Mouse (Mus musculus) cerebellum, adult 8-10 months (tissue): ENCODE measurements around the gene Lrrc41.

Experiments used
- DNase-seq: peaks from one replicate; pipeline ENCODE4 v3.0.0; 2022

The Lrrc41 gene

DNA sequence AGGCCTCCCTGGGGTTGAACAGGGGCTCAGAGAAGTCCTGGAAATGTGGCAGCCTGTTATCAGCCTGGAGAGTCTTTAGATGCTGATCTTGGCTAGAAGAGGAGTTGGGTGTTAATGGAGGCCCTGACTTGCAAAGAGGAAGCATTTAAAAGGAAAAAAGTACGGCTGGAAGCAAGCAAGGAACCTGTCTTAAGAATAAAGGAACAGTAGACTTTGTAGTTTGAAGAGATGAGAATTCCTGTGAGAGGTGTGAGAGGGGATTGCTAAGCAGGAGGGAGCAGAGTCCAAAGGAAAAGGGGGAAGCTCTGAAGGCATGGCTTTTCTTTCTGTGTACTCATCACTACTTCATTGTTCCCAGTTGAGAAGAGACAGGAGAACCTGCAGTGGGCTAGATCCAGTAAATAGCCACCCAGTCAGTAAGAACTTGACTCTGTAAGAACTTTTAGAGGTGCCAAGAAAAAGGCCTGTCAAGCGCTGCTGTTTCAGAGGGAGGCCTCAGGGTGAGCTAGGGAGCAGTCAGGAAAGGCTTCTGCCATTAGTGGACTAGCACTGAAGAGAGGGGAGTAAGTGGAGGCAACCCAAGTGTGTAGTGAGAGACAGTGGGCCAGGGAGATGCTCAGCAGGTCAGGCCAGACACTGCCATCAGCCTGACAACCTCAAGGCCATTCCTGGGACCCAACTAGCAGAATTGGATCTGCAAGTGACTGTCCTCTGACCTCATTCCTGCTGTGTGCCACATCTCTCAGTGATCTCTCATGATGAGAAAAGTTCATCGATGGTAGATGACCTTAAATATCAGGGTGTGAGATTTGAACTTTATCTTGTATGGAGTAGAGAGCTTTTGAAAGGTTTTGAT is 2.4 kb downstream of the Lrrc41 start:
- no peak for DNase-seq

DNA sequence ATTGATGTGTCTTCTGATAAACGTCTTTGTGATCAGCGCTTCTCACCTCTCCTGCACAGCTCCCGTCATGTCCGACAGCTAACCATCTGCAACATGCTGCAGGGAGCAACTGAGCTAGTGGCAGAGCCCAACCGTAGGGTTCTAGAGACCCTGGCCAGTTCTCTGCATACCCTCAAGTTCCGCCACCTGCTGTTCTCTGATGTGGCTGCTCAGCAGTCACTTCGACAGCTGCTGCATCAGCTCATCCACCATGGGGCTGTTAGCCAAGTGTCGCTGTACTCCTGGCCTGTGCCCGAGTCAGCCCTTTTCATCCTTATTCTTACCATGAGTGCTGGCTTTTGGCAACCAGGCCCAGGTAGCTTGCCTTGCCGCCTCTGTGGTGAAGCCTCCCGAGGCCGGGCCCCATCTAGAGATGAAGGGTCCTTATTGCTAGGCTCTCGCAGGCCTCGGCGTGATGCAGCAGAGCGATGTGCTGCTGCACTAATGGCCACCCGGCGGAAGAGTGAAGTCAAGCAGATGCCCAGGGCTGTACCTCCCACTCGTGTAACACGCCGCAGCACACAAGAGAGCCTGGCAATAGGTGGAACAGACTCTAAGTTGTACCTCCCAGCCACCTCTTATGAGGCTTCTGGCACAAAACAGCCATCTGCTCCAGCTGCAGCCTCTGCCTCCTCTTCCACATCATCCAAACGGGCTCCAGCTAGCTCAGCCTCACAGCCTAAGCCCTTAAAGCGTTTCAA is 13.6 kb downstream of the Lrrc41 start:
- no peak for DNase-seq

DNA sequence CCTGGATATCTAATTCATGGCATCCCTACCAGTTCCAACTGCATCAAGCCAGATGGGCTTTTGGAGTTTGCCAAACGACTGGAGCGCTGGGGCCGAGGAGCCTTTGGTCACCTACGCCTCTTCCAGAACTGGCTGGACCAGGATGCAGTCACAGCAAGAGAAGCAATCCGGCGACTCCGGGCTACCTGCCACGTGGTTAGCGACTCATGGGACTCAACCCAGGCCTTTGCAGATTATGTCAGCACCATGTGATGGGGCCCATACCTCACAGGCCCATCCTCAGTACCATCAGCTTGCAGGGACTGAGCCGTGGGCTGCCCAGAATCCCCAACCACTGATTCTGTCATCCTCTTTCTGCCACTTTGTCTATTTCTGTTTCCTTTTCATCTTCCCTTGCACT is 21.2 kb downstream of the Lrrc41 start:
- no peak for DNase-seq

DNA sequence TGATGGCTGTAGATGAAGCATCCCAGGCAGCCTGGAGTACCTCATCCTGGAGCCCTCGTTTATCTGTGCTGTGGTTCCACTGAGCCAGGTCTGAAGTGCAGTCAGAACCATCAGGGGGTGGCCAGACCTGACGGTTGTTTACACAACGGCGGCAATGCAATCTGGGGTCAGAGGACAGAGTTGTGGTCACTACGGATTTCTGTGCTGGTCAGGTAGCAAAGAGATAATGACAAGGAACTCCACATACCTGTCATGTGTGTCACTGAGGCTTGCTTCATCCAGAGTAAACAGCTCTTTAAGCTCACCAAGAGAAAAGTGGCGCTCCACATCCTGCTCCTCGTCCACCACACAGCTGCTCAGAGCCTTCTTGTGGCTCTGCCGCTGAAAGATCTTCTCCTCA is 22.1 kb downstream of the Lrrc41 start:
- no peak for DNase-seq

DNA sequence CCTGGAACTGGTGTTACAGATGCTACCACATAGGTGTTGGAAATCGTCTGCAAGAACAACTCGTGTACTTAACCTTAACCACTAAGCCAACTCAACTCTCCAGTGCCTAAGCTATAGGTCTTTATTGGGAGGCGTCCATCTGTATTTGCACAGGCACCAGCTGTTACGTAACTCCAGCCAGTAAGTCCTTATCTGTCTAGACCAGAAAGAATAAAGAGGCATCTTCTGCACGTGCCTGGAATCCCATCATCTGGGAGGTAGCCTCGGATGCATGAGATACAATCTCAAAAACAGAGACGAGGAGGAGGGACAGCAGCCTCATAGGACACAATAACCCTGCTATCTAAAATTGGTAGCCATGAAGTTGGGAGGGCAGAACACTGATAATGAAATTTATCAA is 25.9 kb downstream of the Lrrc41 start:
- DNase-seq = no peak

DNA sequence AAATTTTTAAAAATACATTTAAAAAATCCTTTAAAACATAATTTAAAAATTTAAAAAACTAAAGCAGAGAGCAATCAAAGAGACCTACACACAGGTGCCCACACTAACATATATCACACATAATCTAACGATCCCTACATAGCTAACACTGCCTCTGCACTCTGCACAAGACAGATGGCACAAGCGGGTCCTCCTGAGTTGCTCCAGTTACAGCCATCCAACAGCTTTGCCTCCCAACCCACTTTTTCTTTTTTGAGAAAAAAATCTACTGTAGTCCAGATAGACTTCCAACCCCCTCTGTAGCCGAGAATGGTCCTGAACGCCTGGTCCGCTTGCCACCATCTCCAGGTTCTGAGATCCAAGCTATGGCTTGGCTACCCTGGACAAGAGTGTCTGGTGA is 30.2 kb downstream of the Lrrc41 start:
- DNase-seq = no peak

DNA sequence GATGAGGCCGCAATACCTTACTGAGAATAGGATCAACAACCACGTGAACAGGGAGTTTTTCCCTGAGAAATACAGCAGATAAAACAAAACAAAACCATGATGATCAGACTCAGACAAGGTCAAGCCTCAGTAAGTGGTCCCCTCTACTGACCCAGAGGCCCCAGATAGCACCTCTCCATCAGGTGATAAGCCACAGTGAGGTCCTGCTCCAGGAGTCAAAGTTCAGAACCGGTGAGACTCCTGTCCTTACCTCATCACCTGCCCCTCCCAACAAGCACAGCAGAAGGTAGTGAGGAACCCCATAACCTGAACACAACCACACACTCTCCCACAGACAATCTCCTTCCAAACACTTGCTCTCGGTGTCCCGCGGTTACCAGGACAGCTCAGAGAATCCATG is 35.6 kb downstream of the Lrrc41 start:
- no peak for DNase-seq

DNA sequence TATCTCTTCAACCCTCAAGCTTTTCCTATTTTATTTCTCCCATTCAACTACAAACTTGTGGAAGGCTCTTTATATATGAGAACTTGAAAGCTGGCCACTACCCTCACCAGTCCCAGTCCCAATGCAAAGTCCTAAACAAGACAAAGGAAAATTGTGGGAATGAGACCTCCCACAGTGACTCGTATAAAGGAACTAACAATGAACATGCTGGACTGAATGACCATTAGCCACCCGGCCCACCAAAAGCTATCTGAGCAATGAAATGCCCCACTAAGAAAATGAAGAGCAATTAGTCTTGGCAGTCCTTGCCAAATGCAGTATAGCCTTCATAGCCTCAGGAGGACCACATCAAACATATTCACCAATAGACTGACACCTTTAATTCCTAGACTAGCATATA is 36.4 kb downstream of the Lrrc41 start:
- DNase-seq = no peak

DNA sequence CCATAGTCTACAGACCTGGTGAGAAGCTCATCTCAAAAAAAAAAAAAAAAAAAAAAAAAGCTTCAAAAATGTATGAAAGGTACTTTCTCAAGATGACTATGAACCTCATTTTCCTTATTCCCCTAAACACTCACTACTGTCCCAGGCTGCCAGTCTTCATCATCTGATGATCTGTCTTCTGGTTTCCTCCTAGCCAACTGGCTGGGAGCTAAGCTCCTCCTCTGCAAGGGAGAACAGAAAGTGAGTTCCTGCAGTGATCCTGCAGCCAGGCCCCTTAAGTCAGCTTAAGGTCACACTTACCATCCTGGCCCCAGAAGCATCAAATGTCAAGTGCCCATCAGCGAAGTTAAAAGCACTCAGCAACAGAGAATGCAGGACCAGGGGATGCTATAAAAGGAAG is 47.7 kb downstream of the Lrrc41 start:
- DNase-seq = no peak

DNA sequence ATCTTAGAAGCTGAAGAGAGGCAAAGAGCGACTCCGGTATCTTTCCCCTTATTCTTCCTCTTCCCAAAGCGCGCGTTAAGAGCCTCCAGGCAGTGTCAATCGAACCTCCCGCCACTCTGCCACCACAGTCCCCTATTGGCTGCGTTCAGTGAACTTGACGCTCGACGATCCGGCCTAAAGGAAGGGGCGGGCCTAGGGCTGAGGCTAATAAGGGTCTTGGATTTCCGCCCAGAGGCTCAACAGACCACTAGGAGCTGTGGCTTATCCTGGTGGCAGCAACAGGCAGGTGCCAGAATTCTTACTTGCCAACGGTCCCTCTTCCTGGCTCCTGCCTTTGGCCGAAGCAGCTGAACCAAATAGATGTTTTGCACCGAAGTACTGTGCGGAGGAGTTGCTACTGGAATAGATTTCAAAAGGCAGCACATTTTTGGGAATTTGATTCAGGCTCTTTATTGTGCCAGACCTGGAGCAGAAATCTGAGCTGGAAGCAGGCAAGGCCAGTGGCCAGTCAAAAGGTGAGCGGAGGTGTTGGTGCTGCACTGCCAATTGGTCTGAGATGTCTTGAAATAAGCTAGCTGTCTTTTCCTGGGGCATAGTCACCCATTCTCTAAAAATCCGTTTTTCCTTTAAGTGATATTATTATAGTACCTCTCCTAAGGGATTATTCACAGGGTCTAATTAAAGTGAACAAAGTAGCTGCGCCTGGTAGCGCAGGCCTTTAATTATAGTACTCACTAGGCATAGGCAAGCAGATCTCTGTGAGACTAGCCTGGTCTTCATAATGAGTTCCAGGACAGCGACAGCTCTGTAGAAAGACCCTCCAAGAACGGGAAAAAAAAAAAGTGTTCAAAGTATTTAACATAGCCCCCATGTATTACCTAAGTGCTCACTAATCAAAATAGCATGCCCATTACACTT is 48.8 kb downstream of the Lrrc41 start, which contains the start of the genes Rad54l and Pomgnt1:
TSS of gene Rad54l (minus strand) at position 89 of the 918 bp plus-strand sequence.
TSS of gene Pomgnt1 (plus strand) at position 239 of the 918 bp plus-strand sequence.
- peak; percentile 68 for DNase-seq

DNA sequence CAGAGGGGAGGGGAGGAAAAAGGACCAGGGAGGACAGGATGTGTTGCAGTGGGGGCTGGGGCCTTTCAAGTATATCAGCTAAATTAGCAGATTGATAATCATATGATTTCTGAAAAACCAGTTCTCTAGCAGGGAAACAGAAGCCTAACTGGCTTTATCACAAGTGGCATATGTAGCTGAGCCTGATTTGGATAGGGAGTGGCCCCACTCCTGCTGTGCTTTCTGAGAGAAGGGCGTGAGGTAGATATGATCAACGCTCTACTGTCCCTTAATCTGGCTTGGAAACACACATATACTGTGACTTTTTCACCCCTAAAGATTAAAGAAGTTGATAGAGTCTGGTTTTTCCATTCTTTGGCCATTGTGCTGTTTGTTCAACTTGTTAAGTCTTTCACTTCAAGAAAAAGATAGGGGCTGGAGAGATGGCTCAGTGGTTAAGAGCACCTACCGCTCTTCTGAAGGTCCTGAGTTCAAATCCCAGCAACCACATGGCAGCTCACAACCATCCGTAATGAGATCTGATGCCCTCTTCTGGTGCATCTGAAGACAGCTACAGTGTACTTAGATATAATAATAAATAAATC is 50.8 kb downstream of the Lrrc41 start:
- no peak for DNase-seq

DNA sequence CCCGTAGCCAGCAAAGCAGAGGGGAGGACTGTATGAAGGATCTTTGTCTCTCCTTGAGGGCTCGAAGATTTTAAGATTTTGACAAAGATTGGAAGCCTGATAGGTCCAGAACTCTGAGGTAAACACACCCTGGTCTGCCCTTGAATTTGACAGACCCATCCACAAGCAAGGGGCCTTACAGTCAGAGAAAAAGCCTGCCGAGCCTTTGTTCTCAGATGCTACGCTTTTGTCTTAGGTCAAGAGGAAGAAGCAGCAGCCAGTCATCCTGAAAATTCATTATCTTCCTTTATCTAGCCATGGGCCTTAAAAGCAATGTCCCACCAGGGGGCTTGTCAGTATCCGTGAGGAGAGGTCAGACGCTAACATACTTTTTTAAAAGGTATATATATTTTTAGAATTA is 52.9 kb downstream of the Lrrc41 start:
- DNase-seq = no peak

DNA sequence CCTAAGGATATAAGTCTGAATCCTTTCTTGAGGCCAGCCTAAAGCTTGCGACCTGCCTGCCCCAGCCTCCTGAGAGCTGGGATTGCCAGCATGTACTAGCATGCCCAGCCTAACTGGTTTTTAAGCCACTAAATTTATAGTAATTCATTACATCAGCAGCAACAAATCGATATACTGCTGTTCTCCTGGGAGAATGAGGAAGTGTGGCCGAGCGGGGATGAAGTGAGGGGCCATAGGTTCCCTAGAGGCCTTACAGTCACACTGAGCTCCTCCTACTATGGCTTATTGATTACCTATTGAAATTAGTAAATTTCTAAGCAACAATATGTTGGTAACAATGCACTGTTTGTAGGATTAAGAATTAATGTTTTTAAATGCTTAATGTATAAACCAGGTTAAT is 58.1 kb downstream of the Lrrc41 start:
- no peak for DNase-seq

DNA sequence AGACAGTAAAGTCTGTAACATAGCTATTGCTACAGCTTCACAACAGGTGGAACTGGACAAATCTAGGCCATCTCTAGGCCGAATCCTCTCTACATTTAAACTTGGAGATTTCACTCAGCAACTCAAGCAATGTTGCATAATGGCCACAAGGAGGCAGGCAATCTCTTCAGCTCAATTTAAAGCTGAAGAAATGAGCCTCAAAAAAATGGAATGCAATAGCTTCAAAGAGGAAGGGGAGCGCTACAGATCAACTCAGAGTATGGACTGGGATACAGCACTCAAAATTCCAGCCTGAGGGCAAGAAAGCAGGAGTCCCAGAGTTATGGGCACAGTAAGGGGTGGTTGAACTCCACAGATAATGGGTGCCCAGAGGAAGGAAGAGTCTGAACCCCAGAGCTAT is 59.9 kb downstream of the Lrrc41 start:
- DNase-seq = no peak

DNA sequence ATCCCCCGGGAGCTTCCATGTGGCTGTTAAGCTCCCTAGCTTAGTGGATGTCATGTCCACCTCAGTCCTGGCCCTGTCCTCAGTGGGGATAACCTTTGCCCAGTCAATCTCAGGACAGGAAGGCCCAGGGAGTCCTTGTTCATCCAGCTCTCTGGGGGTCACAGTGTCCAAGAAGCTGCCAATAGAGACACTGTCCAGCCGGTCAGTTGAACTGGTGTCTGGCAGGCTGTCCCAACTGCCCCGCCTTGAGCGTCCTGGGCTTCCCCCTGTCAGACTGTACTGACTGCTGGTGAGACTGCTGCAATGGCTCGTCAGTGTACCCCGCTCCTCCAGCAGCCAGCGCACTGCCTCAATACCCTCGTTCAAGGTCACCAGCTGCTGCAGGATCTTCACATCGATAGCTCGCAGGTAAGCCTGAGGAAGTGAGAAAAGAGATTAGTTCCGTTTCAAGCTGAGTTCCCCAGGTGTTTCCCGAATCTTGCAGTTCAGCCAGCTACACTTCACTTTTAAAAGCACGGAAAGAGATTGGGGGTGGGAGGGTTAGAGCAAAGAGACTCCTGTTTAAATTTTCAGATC is 62.4 kb downstream of the Lrrc41 start:
- no peak for DNase-seq

DNA sequence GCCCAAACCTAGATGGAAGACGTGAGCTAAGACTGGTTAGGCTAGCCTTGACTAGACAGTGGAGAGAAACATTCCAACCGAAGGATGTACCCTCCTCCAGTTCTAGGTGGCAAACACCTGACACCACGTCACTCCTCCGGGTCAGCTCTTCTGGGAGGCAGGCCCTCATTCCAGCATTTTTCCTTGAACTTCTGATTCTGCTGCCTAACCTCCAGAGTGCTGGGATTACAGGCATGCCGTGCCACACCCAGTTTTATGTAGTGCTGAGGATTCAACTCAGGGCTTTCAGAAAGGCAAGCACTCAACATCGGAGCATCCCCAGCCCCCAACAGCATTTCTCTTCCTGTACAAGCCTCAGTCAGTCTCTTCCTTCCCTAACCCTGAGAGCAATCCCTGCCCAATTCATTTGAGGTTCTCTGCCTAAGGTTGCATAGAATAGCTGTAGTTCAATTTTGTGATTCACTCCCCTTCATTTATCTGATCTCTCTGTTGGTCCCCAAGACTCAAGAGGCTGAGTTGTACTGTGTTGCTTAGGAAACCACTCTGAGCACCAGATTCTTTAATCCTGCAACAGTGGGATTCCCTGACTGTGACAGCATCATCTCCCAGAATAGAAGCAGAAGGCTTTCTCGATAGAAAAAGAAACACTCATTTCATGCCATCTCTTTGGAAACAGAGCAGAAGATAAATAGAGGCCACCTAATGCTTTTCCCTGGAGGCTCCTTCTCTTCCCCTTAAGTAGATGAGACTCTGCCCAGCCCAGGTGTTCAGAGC is 65.9 kb downstream of the Lrrc41 start:
- DNase-seq = no peak

DNA sequence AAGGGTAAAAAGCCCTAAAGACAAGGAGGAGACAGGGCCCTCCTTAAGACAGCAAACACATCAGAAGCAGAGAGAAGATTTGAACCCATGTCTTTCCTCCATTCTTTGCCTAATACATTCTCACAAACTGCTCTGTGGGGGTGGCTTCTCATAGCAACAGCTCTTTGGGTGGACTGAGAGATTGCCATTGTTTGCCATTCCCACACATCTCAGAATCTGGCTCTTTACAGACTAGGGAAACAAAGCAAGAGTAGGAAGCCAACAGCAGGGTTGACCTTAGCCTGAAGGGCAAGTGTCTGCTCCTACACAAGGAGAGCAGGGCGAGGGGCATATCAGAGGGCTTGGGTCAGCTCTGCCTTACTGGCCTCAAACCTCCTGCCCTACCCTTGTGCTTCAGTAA is 66.7 kb downstream of the Lrrc41 start:
- no peak for DNase-seq

DNA sequence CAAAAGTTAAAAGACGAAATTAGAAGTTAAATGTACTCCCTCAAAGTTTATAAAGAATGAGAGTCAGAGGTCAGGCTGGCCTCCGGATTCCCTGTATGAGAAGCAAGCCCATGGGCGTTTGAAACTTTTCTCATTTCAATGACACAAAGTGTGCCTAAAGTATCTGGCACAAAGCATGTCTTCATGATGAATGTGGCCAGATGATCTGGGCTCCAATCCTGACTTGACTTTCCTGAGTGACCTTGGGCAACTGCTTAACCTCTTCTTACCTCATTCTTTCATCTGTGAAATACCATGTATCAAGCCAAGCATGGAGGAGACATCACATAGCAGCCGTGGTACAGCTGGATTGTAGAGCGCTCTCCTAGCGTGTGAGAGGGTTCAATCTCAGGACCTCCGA is 67.2 kb downstream of the Lrrc41 start:
- DNase-seq = no peak

DNA sequence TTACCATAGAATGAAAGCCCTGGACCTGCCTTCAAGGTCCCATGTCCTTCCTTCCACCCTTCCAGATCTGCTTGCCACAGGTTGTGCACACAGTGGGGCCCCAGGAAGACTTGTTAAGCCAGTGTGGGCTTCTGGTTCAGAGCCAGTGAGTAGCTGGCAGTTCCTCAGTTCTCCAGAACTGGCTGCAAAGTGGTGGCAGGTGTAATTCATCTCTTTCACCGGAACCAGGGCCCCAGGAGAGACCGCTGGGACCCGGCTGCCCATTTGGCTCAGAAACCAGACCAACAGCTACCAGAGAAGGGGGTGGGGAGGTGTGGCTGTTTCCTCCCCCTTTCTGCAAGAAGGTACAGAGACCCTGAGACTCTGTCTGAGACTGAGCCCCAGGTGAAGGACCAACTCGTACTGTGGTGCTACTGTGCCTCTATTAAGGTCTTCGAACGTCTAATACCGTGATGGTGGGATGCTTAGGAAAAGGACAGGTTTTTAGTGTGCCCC is 68.3 kb downstream of the Lrrc41 start:
- peak; percentile 94 for DNase-seq

DNA sequence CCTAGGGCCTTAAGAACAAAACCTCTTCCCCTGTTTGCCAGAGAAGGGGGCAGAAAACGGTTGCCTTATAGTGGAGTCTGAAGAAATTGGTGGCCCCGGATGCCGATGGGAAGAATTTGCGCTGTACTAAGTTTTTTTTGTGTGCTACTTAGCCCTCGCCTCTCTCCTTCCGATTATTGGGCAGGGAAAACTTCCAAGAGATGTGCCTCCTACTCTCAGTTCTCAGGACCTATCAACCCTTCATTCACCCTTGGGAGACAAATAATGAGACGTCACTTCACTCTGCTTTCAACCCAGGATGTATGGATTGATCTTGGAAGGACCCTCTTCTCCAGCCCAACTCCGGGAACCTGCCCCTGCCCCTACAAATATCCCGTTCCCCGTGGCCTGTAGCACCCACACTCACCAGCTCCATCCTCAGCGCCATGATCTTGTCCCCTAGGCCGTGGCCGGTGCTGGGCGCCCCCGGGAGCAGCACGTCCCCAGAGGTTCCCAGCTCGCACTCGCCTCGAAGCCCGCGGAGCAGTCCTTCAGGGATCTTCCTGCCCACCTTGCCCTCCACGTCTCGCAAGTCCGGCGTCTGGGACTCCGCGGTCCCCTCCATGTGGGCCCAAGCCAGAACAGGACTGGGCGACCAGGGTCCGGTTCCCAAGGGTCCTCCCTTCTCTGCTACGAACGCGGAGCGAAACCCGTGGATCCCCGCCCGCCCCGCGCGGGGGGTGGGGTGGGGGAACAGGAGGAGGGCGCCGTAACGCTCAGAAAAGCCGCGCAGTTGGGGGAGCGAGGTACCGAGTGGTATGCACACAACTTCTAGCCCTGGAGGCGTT is 69.0 kb downstream of the Lrrc41 start:
- DNase-seq = peak; percentile 82
